Mouse (Mus musculus) olfactory bulb, adult 2 months (tissue): ENCODE results near the gene Rassf4.

Experiments used
- CTCF ChIP-seq: fragments of 200-500 bp; IDR thresholded peaks from 2 replicates; pipeline ENCODE4 v1.5.1; 2012; ENCODE audit warnings: low read depth, mild to moderate bottlenecking, low read length, moderate library complexity; ENCODE audit not compliant: insufficient read depth
- POLR2A ChIP-seq: fragments of 200-500 bp; IDR thresholded peaks from 2 replicates; pipeline ENCODE4 v1.6.1; 2012; ENCODE audit warnings: mild to moderate bottlenecking, low read depth, low read length, moderate library complexity; ENCODE audit not compliant: insufficient read depth

- TF ChIP-seq CTCF (no peak), POLR2A (no peak)
These were observed 23.7 kb upstream of the Rassf4 start for GRCm38 (mm10) chr6:116697413-116697812.
